Mouse (Mus musculus): ENCODE results near the gene Ccdc91. TPM values are rescaled to one million over a fixed set of nuclear protein-coding genes. Genes with fewer than 3 reads are reported as not detected.

Ccdc91 gene
- polyA plus RNA-seq (2021; fragmentation: Nextera tagmentation) = 26.8 and 29.9 TPM in 2 replicates
- long read RNA-seq, experiment 1, transcript Ccdc91-201 (13 exons, 2,459 nt) = major isoform, 149 of 240 reads
- long read RNA-seq, experiment 1, partial matches to known transcripts = 12 of 240 reads
- long read RNA-seq, experiment 1, other reads (novel, unspliced or antisense) = 79 of 240 reads
- long read RNA-seq, experiment 2, transcript Ccdc91-201 (13 exons, 2,459 nt) = major isoform, 13 of 50 reads
- long read RNA-seq, experiment 2, partial matches to known transcripts = 16 of 50 reads
- long read RNA-seq, experiment 2, other reads (novel, unspliced or antisense) = 21 of 50 reads

DNA sequence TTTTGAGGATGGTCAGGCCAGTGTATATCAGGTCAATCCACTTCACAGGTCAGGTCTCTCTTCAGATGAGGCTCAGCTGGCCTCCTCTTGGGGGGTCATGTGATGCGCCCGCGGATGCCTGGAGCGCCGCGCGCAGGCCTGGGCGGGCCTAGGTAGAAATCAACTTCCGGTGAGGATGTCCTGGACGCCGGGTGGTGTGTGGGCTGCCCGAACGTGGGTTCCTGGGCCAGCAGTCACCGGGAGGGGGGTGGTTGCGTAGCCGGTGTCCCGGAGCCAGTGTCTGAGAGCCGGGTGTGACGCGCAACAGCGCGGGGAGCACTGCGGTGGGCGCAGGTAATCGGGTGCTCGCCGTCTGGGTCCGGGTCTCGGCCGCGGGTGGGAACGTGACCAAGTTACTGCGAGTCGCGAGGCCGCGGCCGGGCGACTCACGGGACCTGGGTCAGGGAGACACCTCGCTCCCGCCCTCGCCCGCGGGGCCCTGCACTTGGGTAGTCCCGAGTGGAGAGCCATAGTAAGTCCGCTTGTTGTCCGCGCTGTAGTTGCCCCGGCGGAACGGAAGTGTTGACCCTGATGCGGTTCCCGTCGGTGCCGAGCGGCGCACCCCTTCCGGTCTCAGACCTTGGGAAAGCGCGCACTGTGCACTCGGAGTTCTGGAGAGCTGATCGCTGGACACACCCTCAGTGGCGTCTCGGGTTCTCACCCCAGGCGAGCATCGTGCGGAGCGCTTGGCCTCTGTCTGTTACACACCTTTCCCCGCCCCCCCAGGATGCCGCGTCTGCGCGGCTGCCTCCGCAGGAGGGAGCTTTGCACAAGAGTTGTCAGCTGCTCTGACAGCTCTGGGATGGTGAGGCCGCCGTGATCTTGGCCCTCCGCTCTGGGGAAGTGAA lies at the start of gene Ccdc91:
Gene Ccdc91, plus strand, starts transcription at position 102 of the 887 bp plus-strand sequence.

Other genes starting within 250 kb of the Ccdc91 start
- 6.3 and 6.9 TPM in 2 replicates for gene Pthlh, start 211.6 kb upstream of the Ccdc91 start, polyA plus RNA-seq (2021; fragmentation: Nextera tagmentation)